Mouse (Mus musculus) layer of hippocampus, adult 2 months (tissue): ENCODE measurements at regions not wholly inside any gene's neighbourhood (a gene's known extent, or its start where the extent isn't known, plus 50 kb on each side); places are given as distances from the start of the nearest gene placed in this dataset.

ENCODE experiments used
- DNase-seq, 2 experiments: peaks; one replicate each; pipeline ENCODE4 v3.0.0; 2022; ENCODE audit warnings: low spot score in 2 of 2
- H3K27ac ChIP-seq: fragments of 200-600 bp; 2 replicates; pipeline ENCODE4 v1.8.1; 2022
- H3K4me3 ChIP-seq: fragments of 200-600 bp; 2 replicates; pipeline ENCODE4 v1.8.1; 2022; ENCODE audit warnings: mild to moderate bottlenecking
- CTCF ChIP-seq: fragments of 200-600 bp; conservative IDR thresholded peaks from 2 replicates; pipeline ENCODE4 v1.8.1; 2022; ENCODE audit warnings: antibody characterized with exemption, mild to moderate bottlenecking, moderate library complexity

- no peak for DNase-seq
- Histone ChIP-seq H3K4me3 (no peak overlapping the region), H3K27ac (no peak overlapping the region)
- TF ChIP-seq CTCF, result no peak
Observed at GRCm38 (mm10) chr14:85770636-85771035, 1327.3 kb downstream of the Pcdh17 start.

GRCm38 (mm10) chr14:85768301-85768700 lies 1324.9 kb downstream of the Pcdh17 start:
- no peak for TF ChIP-seq CTCF
- no peak overlapping the region for H3K4me3 ChIP-seq
- no peak overlapping the region for H3K27ac ChIP-seq
- no peak for DNase-seq

GRCm38 (mm10) chr14:85757343-85757742 lies 1314.0 kb downstream of the Pcdh17 start:
- no peak for DNase-seq
- Histone ChIP-seq H3K27ac (no peak overlapping the region), H3K4me3 (no peak overlapping the region)
- TF ChIP-seq CTCF, result no peak

GRCm38 (mm10) chr14:85738567-85738966 lies 1295.2 kb downstream of the Pcdh17 start:
- Histone ChIP-seq H3K27ac (no peak overlapping the region), H3K4me3 (no peak overlapping the region)
- TF ChIP-seq CTCF, result no peak
- no peak for DNase-seq
